Mouse (Mus musculus) megakaryocyte, embryonic 14.5 days (primary cell): Measurements from ENCODE around the gene Slc26a6. TPM values are rescaled to one million over a fixed set of nuclear protein-coding genes. Genes with fewer than 3 reads are reported as not detected.
A peak's percentile ranks its signal among the peaks of the same experiment; 100 is the strongest.

Source experiments
- H3K27me3 ChIP-seq: replicated peaks from 2 replicates; pipeline ENCODE3; 2012; ENCODE audit warnings: inconsistent platforms
- H3K36me3 ChIP-seq: replicated peaks from 2 replicates; pipeline ENCODE3; 2012; ENCODE audit warnings: low read length, inconsistent platforms, mixed read lengths
- H3K4me1 ChIP-seq: 2 replicates; pipeline ENCODE4 v1.6.1; 2012; ENCODE audit warnings: inconsistent platforms
- H3K4me3 ChIP-seq: replicated peaks from 2 replicates; pipeline ENCODE3; 2012; ENCODE audit warnings: moderate library complexity, mild to moderate bottlenecking, inconsistent platforms
- H3K9me3 ChIP-seq: 2 replicates; pipeline ENCODE4 v1.6.1; 2012; ENCODE audit warnings: inconsistent platforms
- FLI1 ChIP-seq: IDR thresholded peaks from 2 replicates; pipeline ENCODE4 v1.6.1; 2012; ENCODE audit warnings: low read length, inconsistent platforms, mixed read lengths
- GATA1 ChIP-seq: IDR thresholded peaks from 3 replicates; pipeline ENCODE4 v1.6.1; 2012; ENCODE audit warnings: mixed read lengths, low read length, inconsistent platforms, borderline replicate concordance
- polyA plus RNA-seq: library from polyadenylated mRNA; stranded (reverse); fragments of >175 nt; gene quantifications from 2 replicates; pipeline ENCODE4 v1.2.3, GENCODE M21; 2012; ENCODE audit warnings: low replicate concordance; ENCODE audit not compliant: insufficient read depth

Gene Slc26a6
- polyA plus RNA-seq = 8.6 and 23.5 TPM in 2 replicates

- Histone ChIP-seq H3K27me3 (peaks cover 28% of the 10 kb centered on the region), H3K9me3 (no peaks in the 10 kb centered on the region), H3K4me1 (peaks cover 28% of the 10 kb centered on the region), H3K36me3 (peaks cover 18% of the 10 kb centered on the region), H3K4me3 (peak within 1 kb of the TSS; percentile 95)
- TF ChIP-seq GATA1 (no peak), FLI1 (no peak)
Measured at GRCm38 (mm10) chr9:108852976-108853375, at the start of gene Slc26a6. Slc26a6 (plus strand) TSS chr9:108853283.

GRCm38 (mm10) chr9:108805768-108806167 is 47.3 kb upstream of the Slc26a6 start:
- Histone ChIP-seq H3K27me3 (peaks cover 10% of the 10 kb centered on the region), H3K4me1 (peaks cover 18% of the 10 kb centered on the region), H3K36me3 (peaks cover 69% of the 10 kb centered on the region), H3K4me3 (no peak overlapping the region), H3K9me3 (no peaks in the 10 kb centered on the region)
- TF ChIP-seq FLI1 = no peak
- TF ChIP-seq GATA1 = no peak

- Histone ChIP-seq H3K9me3 (no peaks in the 10 kb centered on the region), H3K4me1 (peaks cover 18% of the 10 kb centered on the region), H3K4me3 (no peak overlapping the region), H3K27me3 (peaks cover 14% of the 10 kb centered on the region), H3K36me3 (peaks cover 63% of the 10 kb centered on the region)
- no peak for TF ChIP-seq FLI1
- no peak for TF ChIP-seq GATA1
Measured at GRCm38 (mm10) chr9:108806379-108806778, 46.7 kb upstream of the Slc26a6 start.

- H3K27me3 ChIP-seq = peaks cover 14% of the 10 kb centered on the region
- H3K9me3 ChIP-seq = no peaks in the 10 kb centered on the region
- H3K4me1 ChIP-seq = peaks cover 18% of the 10 kb centered on the region
- TF ChIP-seq GATA1 (no peak), FLI1 (no peak)
- no peak overlapping the region for H3K4me3 ChIP-seq
- H3K36me3 ChIP-seq = peaks cover 63% of the 10 kb centered on the region
Measured at GRCm38 (mm10) chr9:108806831-108807230, 46.3 kb upstream of the Slc26a6 start.

GRCm38 (mm10) chr9:108807674-108808073 is 45.4 kb upstream of the Slc26a6 start:
- H3K9me3 ChIP-seq = no peaks in the 10 kb centered on the region
- no peak overlapping the region for H3K4me3 ChIP-seq
- peaks cover 21% of the 10 kb centered on the region for H3K4me1 ChIP-seq
- peaks cover 17% of the 10 kb centered on the region for H3K27me3 ChIP-seq
- TF ChIP-seq GATA1 = no peak
- TF ChIP-seq FLI1 = no peak
- peaks cover 63% of the 10 kb centered on the region for H3K36me3 ChIP-seq

- Histone ChIP-seq H3K36me3 (peaks cover 62% of the 10 kb centered on the region), H3K4me3 (peak within 1 kb of the TSS; percentile 99), H3K27me3 (peaks cover 17% of the 10 kb centered on the region), H3K4me1 (peaks cover 22% of the 10 kb centered on the region), H3K9me3 (no peaks in the 10 kb centered on the region)
- no peak for TF ChIP-seq FLI1
- TF ChIP-seq GATA1 = no peak
Measured at GRCm38 (mm10) chr9:108808163-108808665, 44.9 kb upstream of the Slc26a6 start, which contains the start of gene Nckipsd. Nckipsd (plus strand) TSS chr9:108808368.

GRCm38 (mm10) chr9:108809188-108809587 is 43.9 kb upstream of the Slc26a6 start:
- Histone ChIP-seq H3K27me3 (peaks cover 17% of the 10 kb centered on the region), H3K4me3 (peak overlapping the region; percentile 99)

GRCm38 (mm10) chr9:108809723-108810122 is 43.4 kb upstream of the Slc26a6 start:
- TF ChIP-seq FLI1 = no peak
- TF ChIP-seq GATA1 = no peak
- peaks cover 17% of the 10 kb centered on the region for H3K27me3 ChIP-seq
- peaks cover 58% of the 10 kb centered on the region for H3K36me3 ChIP-seq

More at GRCm38 (mm10) chr9:108809188-108809587, 43.9 kb upstream of the Slc26a6 start:
- no peaks in the 10 kb centered on the region for H3K9me3 ChIP-seq
- TF ChIP-seq FLI1 (no peak), GATA1 (no peak)
- peaks cover 22% of the 10 kb centered on the region for H3K4me1 ChIP-seq
- H3K36me3 ChIP-seq = peaks cover 58% of the 10 kb centered on the region

GRCm38 (mm10) chr9:108810516-108810915 is 42.6 kb upstream of the Slc26a6 start:
- Histone ChIP-seq H3K4me3 (no peak overlapping the region), H3K36me3 (peaks cover 58% of the 10 kb centered on the region)
- no peak for TF ChIP-seq FLI1
- no peak for TF ChIP-seq GATA1

More at GRCm38 (mm10) chr9:108809723-108810122, 43.4 kb upstream of the Slc26a6 start:
- Histone ChIP-seq H3K4me3 (no peak overlapping the region), H3K9me3 (no peaks in the 10 kb centered on the region), H3K4me1 (peaks cover 22% of the 10 kb centered on the region)

GRCm38 (mm10) chr9:108815557-108815956 is 37.5 kb upstream of the Slc26a6 start:
- H3K36me3 ChIP-seq = peaks cover 37% of the 10 kb centered on the region
- no peaks in the 10 kb centered on the region for H3K9me3 ChIP-seq
- TF ChIP-seq GATA1 (no peak), FLI1 (no peak)
- H3K4me3 ChIP-seq = no peak overlapping the region
- peaks cover 12% of the 10 kb centered on the region; the same call in 1 of the 2 replicates for H3K4me1 ChIP-seq
- peaks cover 10% of the 10 kb centered on the region for H3K27me3 ChIP-seq

More at GRCm38 (mm10) chr9:108810516-108810915, 42.6 kb upstream of the Slc26a6 start:
- Histone ChIP-seq H3K27me3 (peaks cover 17% of the 10 kb centered on the region), H3K9me3 (no peaks in the 10 kb centered on the region), H3K4me1 (peaks cover 25% of the 10 kb centered on the region)
